Mouse (Mus musculus): ENCODE data around the gene 1700024P04Rik. TPM values are rescaled to one million over a fixed set of nuclear protein-coding genes. Genes with fewer than 3 reads are reported as not detected.
A peak's percentile ranks its signal among the peaks of the same experiment; 100 is the strongest.

1700024P04Rik gene
- polyA plus RNA-seq, 1 experiment = not detected

DNA sequence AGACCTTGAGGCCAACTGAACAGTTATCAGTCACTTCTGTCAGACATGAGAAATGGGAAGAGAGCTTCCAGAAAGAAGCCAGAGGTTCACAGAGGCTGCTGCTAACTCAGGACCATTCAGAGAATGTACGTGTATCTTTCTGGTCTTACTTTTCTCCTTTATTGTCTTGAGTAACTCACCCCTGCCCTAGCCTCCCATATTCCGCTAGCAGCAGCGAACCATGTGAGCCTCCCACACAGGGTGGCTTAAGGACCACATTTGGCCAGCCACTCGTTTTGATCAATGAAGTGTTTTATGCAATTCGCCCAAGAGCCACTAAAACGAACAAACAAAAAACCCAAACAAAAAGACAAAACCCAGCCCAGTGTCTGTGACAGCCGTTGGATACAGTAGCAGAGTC, 32.4 kb downstream of the 1700024P04Rik start:
- Histone ChIP-seq H3K36me3 (ENCODE audit: control insufficient read depth, insufficient read depth, low read length) (no peaks in the 10 kb centered on the region), H3K4me3 (ENCODE audit: low read depth, low read length) (no peak overlapping the region), H3K27me3 (ENCODE audit: control insufficient read depth, insufficient read depth, low read length) (no peaks in the 10 kb centered on the region), H3K4me1 (ENCODE audit: control insufficient read depth, insufficient read depth, insufficient read length, low read length) (peaks cover 7% of the 10 kb centered on the region; the same call in 1 of the 2 replicates), H3K27ac (ENCODE audit: insufficient read depth, low read depth, low read length) (no peak overlapping the region)
- TF ChIP-seq POLR2A (IDR thresholded peaks at IDR 0.05; ENCODE audit: low read depth, low read length) (no peak), CTCF (IDR thresholded peaks at IDR 0.05; ENCODE audit: extremely low read depth, insufficient read length, insufficient replicate concordance, low read depth, low read length) (no peak)
- 82% methylated on average over 7 of the region's 7 CpGs for WGBS

DNA sequence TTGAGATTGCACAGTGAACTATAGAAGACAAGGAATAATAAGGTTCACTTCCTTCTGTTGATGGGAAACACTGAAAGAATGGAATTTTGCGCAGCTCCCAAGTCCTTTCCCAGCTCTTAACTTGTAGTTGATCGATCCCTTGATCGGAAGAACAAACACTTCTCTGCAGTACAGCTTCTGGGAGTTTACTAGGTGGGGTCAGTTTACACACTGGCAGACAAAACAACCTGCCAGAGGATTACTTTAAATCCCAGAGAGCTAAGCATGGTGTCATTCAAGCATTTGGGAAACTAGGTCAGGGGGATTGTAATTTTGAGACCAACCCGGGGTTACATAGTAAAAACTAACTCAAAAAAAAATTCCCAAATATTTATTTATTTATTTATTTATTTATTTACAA, 36.2 kb downstream of the 1700024P04Rik start:
- no peak overlapping the region for H3K4me3 ChIP-seq (ENCODE audit: low read depth, low read length)
- no peak overlapping the region for H3K27ac ChIP-seq (ENCODE audit: insufficient read depth, low read depth, low read length)
- peaks cover 5% of the 10 kb centered on the region; the same call in 1 of the 2 replicates for H3K4me1 ChIP-seq (ENCODE audit: control insufficient read depth, insufficient read depth, insufficient read length, low read length)
- TF ChIP-seq CTCF (IDR thresholded peaks at IDR 0.05; ENCODE audit: extremely low read depth, insufficient read length, insufficient replicate concordance, low read depth, low read length) (no peak), POLR2A (IDR thresholded peaks at IDR 0.05; ENCODE audit: low read depth, low read length) (no peak)
- H3K36me3 ChIP-seq (ENCODE audit: control insufficient read depth, insufficient read depth, low read length) = no peaks in the 10 kb centered on the region
- no peaks in the 10 kb centered on the region for H3K27me3 ChIP-seq (ENCODE audit: control insufficient read depth, insufficient read depth, low read length)
- WGBS = 31% methylated on average over 4 of the region's 4 CpGs

DNA sequence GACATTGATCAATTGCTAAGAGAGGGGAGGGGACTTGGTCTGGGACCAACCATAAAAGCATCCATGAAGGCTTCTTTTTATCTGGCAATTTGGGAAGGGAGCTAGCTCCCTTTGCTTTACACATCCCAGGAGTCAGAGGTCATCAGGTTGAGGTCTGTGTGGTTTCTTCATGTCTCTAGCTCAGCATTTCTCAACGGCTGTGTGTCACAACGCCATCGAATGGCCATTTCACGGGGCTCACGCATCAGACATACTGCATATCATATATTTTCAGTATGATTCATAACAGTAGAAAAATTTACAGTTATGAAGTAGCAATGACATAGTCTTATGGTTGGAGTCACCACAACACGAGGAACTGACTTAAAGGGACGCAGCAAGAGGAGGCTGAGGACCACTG, 37.9 kb downstream of the 1700024P04Rik start:
- 57% methylated on average over 7 of the region's 7 CpGs for WGBS
- Histone ChIP-seq H3K4me3 (ENCODE audit: low read depth, low read length) (no peak overlapping the region), H3K36me3 (ENCODE audit: control insufficient read depth, insufficient read depth, low read length) (no peaks in the 10 kb centered on the region), H3K27me3 (ENCODE audit: control insufficient read depth, insufficient read depth, low read length) (no peaks in the 10 kb centered on the region), H3K4me1 (ENCODE audit: control insufficient read depth, insufficient read depth, insufficient read length, low read length) (peaks cover 13% of the 10 kb centered on the region), H3K27ac (ENCODE audit: insufficient read depth, low read depth, low read length) (no peak overlapping the region)
- no peak for TF ChIP-seq POLR2A (IDR thresholded peaks at IDR 0.05; ENCODE audit: low read depth, low read length)
- no peak for TF ChIP-seq CTCF (IDR thresholded peaks at IDR 0.05; ENCODE audit: extremely low read depth, insufficient read length, insufficient replicate concordance, low read depth, low read length)

DNA sequence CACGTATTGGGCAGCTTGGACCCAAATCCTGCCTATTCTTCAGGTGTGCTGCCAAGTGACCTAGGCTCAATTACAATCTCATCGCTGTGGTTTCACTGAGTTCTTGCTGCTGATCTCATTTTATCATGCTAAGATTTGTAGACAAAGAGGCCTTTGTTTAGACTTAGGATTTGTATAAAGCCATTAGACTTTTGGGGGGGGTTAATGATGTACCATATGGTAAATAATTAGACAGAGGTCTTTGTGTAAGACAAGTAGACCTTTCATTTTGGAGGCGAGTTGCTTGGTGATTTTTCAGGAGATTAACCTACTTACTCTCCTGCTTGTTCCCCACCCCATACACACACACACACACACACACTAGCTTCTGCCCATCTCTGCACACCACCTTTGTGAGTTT, 38.5 kb downstream of the 1700024P04Rik start:
- WGBS = 20% methylated on average over 3 of the region's 3 CpGs
- H3K27me3 ChIP-seq (ENCODE audit: control insufficient read depth, insufficient read depth, low read length) = no peaks in the 10 kb centered on the region
- TF ChIP-seq POLR2A (IDR thresholded peaks at IDR 0.05; ENCODE audit: low read depth, low read length) (no peak), CTCF (IDR thresholded peaks at IDR 0.05; ENCODE audit: extremely low read depth, insufficient read length, insufficient replicate concordance, low read depth, low read length) (no peak)
- H3K36me3 ChIP-seq (ENCODE audit: control insufficient read depth, insufficient read depth, low read length) = no peaks in the 10 kb centered on the region
- peaks cover 13% of the 10 kb centered on the region for H3K4me1 ChIP-seq (ENCODE audit: control insufficient read depth, insufficient read depth, insufficient read length, low read length)
- H3K4me3 ChIP-seq (ENCODE audit: low read depth, low read length) = no peak overlapping the region
- no peak overlapping the region for H3K27ac ChIP-seq (ENCODE audit: insufficient read depth, low read depth, low read length)

DNA sequence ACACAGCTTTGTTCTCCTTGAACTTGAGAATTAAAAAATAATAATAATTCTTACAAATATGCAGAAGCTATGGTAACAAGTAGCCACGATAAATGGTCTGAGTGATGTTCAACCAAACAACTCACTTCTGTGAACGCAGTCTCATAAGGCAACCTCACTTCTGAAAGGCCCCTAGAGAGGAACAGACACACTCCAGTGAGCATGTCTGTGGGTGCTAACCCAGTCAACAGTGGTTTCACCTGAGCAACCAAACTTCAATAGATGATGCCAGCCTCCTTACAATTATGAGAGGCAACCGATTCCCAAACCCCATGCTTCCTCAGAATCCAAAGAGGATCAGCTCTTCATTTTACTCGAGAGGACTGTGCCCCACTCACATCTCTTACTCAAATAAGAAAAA, 39.0 kb downstream of the 1700024P04Rik start:
- no peak overlapping the region for H3K4me3 ChIP-seq (ENCODE audit: low read depth, low read length)
- no peaks in the 10 kb centered on the region for H3K27me3 ChIP-seq (ENCODE audit: control insufficient read depth, insufficient read depth, low read length)
- no peak for TF ChIP-seq CTCF (IDR thresholded peaks at IDR 0.05; ENCODE audit: extremely low read depth, insufficient read length, insufficient replicate concordance, low read depth, low read length)
- no peak for TF ChIP-seq POLR2A (IDR thresholded peaks at IDR 0.05; ENCODE audit: low read depth, low read length)
- H3K27ac ChIP-seq (ENCODE audit: insufficient read depth, low read depth, low read length) = peak overlapping the region; percentile 77
- H3K4me1 ChIP-seq (ENCODE audit: control insufficient read depth, insufficient read depth, insufficient read length, low read length) = peaks cover 13% of the 10 kb centered on the region
- WGBS = 56% methylated on average over 4 of the region's 4 CpGs
- H3K36me3 ChIP-seq (ENCODE audit: control insufficient read depth, insufficient read depth, low read length) = no peaks in the 10 kb centered on the region

DNA sequence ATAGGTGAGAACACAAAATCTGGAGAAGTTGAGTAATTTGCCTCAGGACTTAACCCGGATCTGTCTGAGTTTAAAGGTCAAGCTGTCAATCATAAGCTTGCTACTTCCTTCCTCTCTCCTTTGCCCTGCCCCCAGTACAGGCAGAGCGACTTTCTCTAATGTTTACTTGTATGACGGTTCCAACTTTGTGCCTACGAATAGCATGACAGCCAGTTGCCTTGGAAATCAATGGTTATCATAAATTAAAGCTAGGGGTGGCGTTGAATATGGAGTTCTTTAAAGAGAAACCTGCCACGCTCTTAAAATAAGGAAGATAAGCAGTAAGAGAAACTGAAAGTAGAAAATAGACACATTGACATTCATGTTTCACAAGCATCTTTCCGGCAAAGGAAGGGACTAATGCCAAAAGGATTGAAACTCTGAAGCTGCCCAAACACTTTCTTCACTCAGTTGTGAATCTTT, 39.7 kb downstream of the 1700024P04Rik start:
- H3K4me3 ChIP-seq (ENCODE audit: low read depth, low read length) = no peak overlapping the region
- no peak for TF ChIP-seq CTCF (IDR thresholded peaks at IDR 0.05; ENCODE audit: extremely low read depth, insufficient read length, insufficient replicate concordance, low read depth, low read length)
- peak overlapping the region; percentile 77 for H3K27ac ChIP-seq (ENCODE audit: insufficient read depth, low read depth, low read length)
- WGBS = 1% methylated on average over 7 of the region's 7 CpGs
- H3K4me1 ChIP-seq (ENCODE audit: control insufficient read depth, insufficient read depth, insufficient read length, low read length) = peaks cover 13% of the 10 kb centered on the region
- H3K27me3 ChIP-seq (ENCODE audit: control insufficient read depth, insufficient read depth, low read length) = no peaks in the 10 kb centered on the region
- no peaks in the 10 kb centered on the region for H3K36me3 ChIP-seq (ENCODE audit: control insufficient read depth, insufficient read depth, low read length)

DNA sequence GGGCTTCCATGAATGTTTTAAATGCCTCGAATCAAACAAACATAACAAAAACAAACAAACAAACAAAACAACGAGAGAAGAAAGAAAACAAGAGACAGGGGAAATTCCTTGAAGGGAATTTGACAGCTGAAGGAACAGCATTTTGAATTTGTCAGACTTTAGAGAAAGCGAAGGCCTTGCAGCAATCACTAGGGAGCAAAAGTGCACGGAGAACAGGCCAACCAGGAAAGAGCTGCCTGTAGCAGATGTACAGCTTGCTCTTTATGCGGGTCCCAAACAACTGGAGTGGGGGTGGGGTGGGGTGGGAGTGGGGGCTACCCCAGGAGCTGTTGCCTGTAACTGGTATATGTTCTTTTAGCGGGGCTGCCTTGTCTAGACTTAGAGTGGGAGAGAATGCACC, 42.0 kb downstream of the 1700024P04Rik start:
- Histone ChIP-seq H3K4me3 (ENCODE audit: low read depth, low read length) (no peak overlapping the region), H3K4me1 (ENCODE audit: control insufficient read depth, insufficient read depth, insufficient read length, low read length) (peaks cover 13% of the 10 kb centered on the region), H3K36me3 (ENCODE audit: control insufficient read depth, insufficient read depth, low read length) (no peaks in the 10 kb centered on the region), H3K27ac (ENCODE audit: insufficient read depth, low read depth, low read length) (peak overlapping the region; percentile 85), H3K27me3 (ENCODE audit: control insufficient read depth, insufficient read depth, low read length) (no peaks in the 10 kb centered on the region)
- 12% methylated on average over 6 of the region's 6 CpGs for WGBS
- TF ChIP-seq CTCF (IDR thresholded peaks at IDR 0.05; ENCODE audit: extremely low read depth, insufficient read length, insufficient replicate concordance, low read depth, low read length) (no peak), POLR2A (IDR thresholded peaks at IDR 0.05; ENCODE audit: low read depth, low read length) (no peak)
